Mouse (Mus musculus) small intestine, adult 2 months (tissue): ENCODE data around the gene Mep1a.

Experiments used
- CTCF ChIP-seq: fragments of 200-500 bp; IDR thresholded peaks from 2 replicates; pipeline ENCODE4 v1.5.1; 2012; ENCODE audit warnings: low read depth, mild to moderate bottlenecking, control low read depth, inconsistent platforms, low read length, moderate library complexity, mixed read lengths; ENCODE audit not compliant: insufficient replicate concordance, insufficient read length; ENCODE audit errors: extremely low read depth
- POLR2A ChIP-seq: fragments of 200-500 bp; IDR thresholded peaks from 2 replicates; pipeline ENCODE4 v1.6.1; 2012; ENCODE audit warnings: low read depth, mild to moderate bottlenecking, control low read depth, inconsistent platforms, low read length, moderate library complexity

DNA sequence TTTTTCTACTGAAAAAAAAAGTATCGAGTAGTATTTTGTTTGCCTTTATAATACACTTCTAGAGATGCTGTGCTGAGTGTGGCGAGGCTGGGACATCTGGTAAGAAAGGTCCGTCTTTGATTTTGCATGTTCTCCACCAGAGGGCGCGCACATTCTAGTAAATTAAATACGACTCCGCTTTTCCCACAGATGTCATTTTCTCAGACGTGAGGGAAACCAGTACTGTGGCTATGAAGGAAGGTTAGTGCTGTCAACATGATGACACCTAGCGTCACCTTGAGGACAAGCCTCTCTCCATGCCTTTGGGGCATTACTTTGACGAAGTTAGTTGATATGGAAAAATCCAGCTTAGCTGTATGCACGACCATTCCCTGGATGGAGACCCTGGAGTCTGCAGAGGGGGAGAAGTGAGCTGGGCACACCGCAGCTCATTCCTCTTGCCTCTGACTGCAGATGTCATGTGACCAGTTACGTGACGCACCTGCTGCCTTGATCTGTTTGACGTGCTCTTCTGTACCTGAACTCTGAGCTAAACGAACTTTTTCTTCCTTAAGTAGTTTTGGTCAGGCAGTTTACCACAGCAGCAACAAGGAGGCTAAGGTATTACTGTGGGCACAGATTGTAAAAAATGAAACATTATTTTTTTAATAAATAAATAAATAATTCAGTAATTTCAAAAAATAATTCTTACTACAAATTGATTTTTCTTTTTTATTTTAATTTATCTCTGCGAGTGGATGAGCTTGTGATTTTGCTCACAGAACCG, 16.2 kb upstream of the Mep1a start:
- TF ChIP-seq POLR2A (no peak), CTCF (peak; percentile 55; the same call in 1 of the 2 replicates)
